Mouse (Mus musculus) embryonic fibroblast, embryonic 13.5 days (primary cell): ENCODE data around the gene Trim67.

Source experiments
- CTCF ChIP-seq: IDR thresholded peaks from 2 replicates; pipeline ENCODE4 v1.5.1; 2011; ENCODE audit warnings: mild to moderate bottlenecking, control low read depth, low read length, moderate library complexity, borderline replicate concordance; ENCODE audit not compliant: insufficient read depth
- POLR2A ChIP-seq: IDR thresholded peaks from 2 replicates; pipeline ENCODE4 v1.6.1; 2011; ENCODE audit warnings: low read depth, mild to moderate bottlenecking, control low read depth, low read length, moderate library complexity

GRCm38 (mm10) chr8:124820125-124820524 lies 27.2 kb downstream of the Trim67 start:
- no peak for TF ChIP-seq CTCF
- TF ChIP-seq POLR2A, result no peak
